Mouse (Mus musculus): Measurements from ENCODE around the gene Rras.
"Not testable (repeated sequence)": the region's sequence is repeated elsewhere in the genome, so short reads cannot be mapped to it uniquely, and the experiment has no call there.

The Rras gene

GRCm38 (mm10) chr7:45000539-45001114 lies 17.1 kb upstream of the Rras start:
- DNase-seq (ENCODE audit: low spot score): no peak

- no peak for DNase-seq (ENCODE audit: low spot score)
Measured at GRCm38 (mm10) chr7:45002440-45002839, 15.3 kb upstream of the Rras start.

GRCm38 (mm10) chr7:45004546-45004945 lies 13.2 kb upstream of the Rras start:
- DNase-seq (ENCODE audit: low spot score): no peak

GRCm38 (mm10) chr7:45005321-45005992 lies 12.3 kb upstream of the Rras start:
- DNase-seq (ENCODE audit: low spot score): no peak

DNA sequence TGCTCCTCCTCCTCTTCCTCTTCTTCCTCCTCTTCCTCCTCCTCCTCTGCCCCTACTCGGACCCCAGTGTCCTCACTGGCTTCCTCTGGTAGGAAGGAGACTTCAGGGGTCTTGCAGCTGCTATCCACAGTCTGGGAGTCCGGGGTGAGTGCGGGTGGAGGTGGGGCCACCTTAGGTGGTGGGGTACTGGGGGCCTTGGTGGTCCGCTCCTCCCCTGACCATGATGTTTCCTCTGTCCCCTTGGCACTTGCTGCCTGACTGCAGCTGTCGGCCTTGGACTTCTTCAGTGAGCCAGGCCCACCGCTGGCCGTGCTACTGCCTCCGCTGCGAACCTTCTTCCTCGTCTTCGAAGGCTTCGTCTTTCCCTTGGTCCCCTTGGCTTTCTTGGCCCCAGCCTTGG lies 11.3 kb upstream of the Rras start:
- no peak for DNase-seq (ENCODE audit: low spot score)

DNA sequence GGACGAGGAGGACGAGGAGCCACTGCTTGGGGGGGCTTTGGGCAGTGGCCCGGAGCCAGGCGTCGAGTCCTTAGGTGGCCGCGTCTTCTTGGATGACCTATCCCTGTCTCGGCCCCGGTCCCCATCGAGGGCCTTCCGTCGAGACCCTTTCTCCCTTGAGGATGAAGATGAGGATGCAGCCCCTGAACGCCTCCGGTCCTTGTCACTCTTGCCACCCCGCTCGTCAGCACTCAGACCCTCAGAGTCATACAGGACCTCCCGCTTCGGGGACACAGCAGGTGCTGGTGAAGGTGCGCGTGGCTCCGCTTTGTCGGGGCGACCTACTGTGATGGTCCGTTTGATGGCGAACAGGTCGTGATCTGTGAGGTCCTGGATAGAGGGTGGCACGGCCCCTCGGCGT lies 10.6 kb upstream of the Rras start:
- no peak for DNase-seq (ENCODE audit: low spot score)

DNA sequence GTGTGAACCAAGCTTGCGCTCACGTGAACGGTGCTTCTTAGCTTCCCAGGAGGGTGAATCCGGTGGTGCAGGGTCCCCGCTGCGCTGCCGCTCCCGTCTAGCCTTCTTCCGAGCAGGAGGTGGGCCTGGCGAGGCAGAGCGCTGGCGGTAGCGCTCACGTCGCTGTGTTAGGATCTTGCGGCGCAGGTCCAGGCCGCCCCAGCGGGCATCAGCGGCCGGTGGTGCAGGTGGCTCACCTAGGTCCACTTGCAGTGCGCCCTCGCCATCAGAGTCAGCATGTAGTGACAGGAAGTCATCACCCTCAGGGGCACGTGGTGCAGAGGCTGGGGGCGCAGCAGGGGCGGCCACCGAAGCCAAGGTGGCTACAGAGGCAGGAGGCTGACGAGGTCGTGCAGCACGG lies 9.9 kb upstream of the Rras start:
- no peak for DNase-seq (ENCODE audit: low spot score)

GRCm38 (mm10) chr7:45008411-45008810 lies 9.3 kb upstream of the Rras start:
- DNase-seq (ENCODE audit: low spot score): no peak

GRCm38 (mm10) chr7:45012011-45012410 lies 5.8 kb upstream of the Rras start:
- DNase-seq (ENCODE audit: low spot score): no peak

- DNase-seq (ENCODE audit: low spot score): no peak
Measured at GRCm38 (mm10) chr7:45012824-45013223, 4.9 kb upstream of the Rras start.

GRCm38 (mm10) chr7:45013366-45014095 lies 4.2 kb upstream of the Rras start:
- DNase-seq (ENCODE audit: low spot score): no peak

DNA sequence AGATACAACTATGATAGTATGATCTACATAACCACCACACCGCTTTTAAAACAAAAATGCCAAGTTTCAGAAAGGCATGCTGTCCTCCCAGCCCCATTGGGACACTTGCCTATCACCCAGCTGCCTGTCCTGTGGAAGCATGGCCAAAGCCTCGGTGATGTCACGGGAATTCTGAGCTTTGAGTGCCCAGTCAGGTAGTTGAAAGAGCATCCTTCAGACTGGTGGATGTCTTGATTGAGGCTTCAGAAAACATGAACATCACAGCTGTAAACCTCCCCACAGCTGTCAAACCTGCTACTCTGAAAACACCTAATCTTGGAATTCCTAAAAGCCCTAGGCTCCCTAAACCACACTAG lies 3.7 kb upstream of the Rras start:
- no peak for DNase-seq (ENCODE audit: low spot score)

DNA sequence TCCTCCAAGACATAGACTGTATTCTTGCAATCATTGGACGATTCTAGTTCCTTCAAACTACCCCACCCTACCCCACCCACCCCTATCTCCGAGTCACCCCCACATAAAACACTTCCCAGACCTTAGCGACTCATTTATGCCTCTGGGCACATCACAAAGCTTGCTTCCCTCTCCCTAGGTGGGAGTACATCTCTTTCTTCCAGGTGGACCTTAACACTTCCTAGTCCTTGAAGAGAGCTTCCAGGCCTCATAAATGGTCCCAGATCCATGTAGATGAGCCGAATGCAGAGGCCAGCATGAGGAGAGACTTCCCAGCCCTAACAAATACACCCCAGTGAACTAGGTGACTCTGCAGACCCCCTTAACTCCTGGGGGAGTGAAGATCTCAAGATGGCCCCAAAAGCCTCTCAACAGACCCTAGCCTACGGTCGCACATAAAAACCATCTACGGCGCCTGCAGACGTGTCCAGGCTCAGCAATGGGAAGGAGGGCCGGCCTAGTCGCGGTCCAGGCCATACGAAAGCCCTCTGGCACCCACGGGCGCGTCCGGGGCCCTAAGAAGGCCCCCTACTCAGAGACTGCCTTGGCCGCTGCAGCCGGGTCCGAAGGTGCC lies 2.3 kb upstream of the Rras start:
- peak; percentile 26 for DNase-seq (ENCODE audit: low spot score)

DNA sequence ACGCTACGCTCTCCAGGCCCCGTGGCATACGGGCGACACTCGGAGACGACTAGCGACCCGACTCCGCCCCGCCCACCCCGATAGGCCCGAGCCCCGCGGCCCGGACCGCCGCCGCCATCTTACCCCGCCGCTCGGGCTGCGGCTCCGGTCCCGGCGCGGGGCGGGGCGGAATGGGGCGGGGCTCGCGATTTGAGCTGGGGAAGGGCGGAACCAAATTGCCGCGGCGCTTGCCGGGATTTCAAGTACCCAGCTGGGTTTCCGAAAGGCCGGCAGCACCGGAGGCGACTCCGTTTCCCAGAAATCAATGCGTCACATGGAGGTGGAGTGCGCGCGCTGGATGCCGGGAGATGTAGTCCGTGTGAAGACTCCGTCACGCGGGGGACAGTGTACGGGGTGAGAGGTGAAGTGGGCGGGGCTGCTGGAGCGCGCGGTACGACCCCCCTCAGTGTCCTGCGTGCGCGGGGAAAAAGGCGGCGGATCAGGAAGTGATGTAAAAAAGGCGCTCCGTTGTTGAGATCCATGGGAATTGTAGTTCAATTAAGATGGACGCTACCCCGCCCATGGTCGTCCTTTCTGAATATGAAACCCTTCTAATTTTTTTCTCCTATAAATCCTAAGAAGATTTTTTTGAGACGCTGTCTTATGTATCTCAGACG lies 1.7 kb upstream of the Rras start, which contains the start of gene Scaf1:
TSS of gene Scaf1 (minus strand) at position 407 of the 656 bp plus-strand sequence.
- peak; percentile 100 for DNase-seq (ENCODE audit: low spot score)

DNA sequence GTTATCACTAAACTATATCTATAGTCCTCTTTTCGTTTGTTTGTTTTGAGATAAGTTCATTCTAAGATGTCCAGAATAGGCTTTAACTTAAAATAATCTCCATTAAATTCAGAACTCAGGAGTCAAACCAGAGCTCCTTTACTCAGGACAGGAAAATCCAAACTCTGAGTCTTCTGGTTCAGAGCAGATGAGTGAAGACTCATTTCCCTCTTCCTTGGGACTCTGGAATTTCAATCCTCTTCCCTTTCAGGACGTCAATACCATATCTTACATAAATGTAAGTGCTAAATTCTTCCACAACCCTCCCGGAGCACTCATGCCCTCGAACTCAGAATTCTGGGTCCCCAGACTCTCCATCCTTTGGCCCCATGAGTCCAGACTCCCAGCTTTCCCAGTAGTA lies 1.0 kb upstream of the Rras start:
- DNase-seq (ENCODE audit: low spot score): no peak

DNA sequence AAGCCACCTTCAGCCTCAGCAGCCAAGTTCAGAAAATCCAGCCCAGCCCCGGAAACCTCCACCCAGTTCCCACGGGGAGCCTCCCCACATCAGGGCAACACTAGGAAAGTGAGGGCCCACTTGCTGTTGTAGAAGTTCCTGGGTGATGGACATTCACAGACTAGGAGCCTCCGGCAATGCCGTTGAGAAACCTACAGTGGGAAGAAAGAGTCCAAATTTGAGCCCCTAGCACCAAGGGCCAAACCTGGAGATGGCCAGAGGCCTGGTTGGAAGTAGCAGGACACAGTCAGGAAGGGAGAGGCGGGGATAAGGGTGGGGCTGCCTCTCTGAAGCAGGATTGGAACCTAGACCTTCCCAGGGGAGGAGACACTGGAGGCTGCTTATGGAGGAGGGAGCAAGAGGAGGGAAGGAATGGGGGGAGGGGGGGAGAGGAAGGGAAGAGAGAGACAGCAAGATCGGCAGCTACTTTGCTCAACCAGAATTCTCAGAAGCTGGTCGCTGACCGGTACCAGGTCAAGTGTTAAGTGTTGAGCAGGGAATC lies 1.3 kb downstream of the Rras start:
- DNase-seq (ENCODE audit: low spot score): peak; percentile 45

DNA sequence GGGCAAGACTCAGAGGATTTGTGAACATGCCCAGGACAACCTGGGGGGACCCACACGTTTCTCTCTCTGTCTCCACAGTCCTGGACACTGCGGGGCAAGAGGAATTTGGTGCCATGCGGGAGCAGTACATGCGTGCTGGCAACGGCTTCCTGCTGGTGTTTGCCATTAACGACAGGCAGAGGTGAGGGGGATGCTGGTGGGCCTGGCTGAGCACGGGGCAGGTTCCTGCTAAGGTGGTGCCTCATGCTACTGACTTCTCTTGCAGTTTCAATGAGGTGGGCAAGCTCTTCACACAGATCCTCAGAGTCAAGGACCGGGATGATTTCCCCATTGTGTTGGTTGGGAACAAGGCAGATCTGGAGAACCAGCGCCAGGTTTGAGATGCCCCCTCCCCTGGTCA lies 2.5 kb downstream of the Rras start:
- DNase-seq (ENCODE audit: low spot score): no peak

- DNase-seq (ENCODE audit: low spot score): not testable (repeated sequence)
Measured at GRCm38 (mm10) chr7:45023711-45024110, 6.0 kb downstream of the Rras start.

GRCm38 (mm10) chr7:45024281-45025248 lies 6.8 kb downstream of the Rras start:
- DNase-seq (ENCODE audit: low spot score): no peak

- DNase-seq (ENCODE audit: low spot score): no peak
Measured at GRCm38 (mm10) chr7:45025601-45026220, 8.0 kb downstream of the Rras start.

DNA sequence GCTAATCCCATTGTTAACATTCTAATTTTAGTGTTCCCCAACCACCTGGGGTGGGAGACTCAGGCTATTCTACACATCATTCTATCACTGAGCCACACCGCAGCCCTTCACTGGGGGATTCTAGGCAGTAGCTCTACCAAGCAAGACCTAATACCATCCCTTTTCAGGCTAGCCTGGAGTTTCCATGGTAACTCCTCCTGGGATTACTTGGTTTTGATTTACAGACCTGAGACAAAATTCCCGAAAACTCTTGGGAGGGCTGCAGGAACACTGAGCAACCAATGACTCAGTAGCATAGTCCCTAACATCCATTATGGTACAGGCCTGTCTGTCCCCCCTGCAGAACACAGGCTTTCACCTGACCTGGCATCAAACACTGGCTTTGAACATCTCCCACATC lies 8.5 kb downstream of the Rras start:
- no peak for DNase-seq (ENCODE audit: low spot score)
